Mouse (Mus musculus) neural tube, embryonic 13.5 days (tissue): ENCODE measurements at regions not wholly inside any gene's neighbourhood (a gene's known extent, or its start where the extent isn't known, plus 50 kb on each side); places are given as distances from the start of the nearest gene placed in this dataset.

ENCODE experiments used
- ATAC-seq: fragments of 200-750 bp; cut with Nextera tagmentation; 2 replicates; pipeline ENCODE4 v1.8.0; 2017; ENCODE audit warnings: low read depth, mild to moderate bottlenecking, moderate TSS enrichment, moderate library complexity
- H3K27ac ChIP-seq: fragments of 300-500 bp; sonication (generic); replicated peaks from 2 replicates; pipeline ENCODE4 v1.5.1; 2015; ENCODE audit warnings: moderate library complexity, mild to moderate bottlenecking, inconsistent platforms
- H3K27me3 ChIP-seq: fragments of 300-500 bp; sonication (generic); 2 replicates; pipeline ENCODE4 v1.6.1; 2015; ENCODE audit warnings: mild to moderate bottlenecking, inconsistent platforms
- H3K36me3 ChIP-seq: fragments of 300-500 bp; sonication (generic); 2 replicates; pipeline ENCODE4 v1.6.1; 2015; ENCODE audit warnings: mild to moderate bottlenecking, inconsistent platforms
- H3K4me1 ChIP-seq: fragments of 300-500 bp; sonication (generic); replicated peaks from 2 replicates; pipeline ENCODE4 v1.6.1; 2015; ENCODE audit warnings: inconsistent platforms
- H3K4me2 ChIP-seq: fragments of 300-500 bp; sonication (generic); 2 replicates; pipeline ENCODE4 v1.6.1; 2015; ENCODE audit warnings: inconsistent platforms, mild to moderate bottlenecking, moderate library complexity
- H3K4me3 ChIP-seq: fragments of 300-500 bp; sonication (generic); 2 replicates; pipeline ENCODE4 v1.5.1; 2015; ENCODE audit warnings: mild to moderate bottlenecking, inconsistent platforms
- H3K9ac ChIP-seq: fragments of 300-500 bp; sonication (generic); 2 replicates; pipeline ENCODE4 v1.6.1; 2015; ENCODE audit warnings: moderate library complexity, mild to moderate bottlenecking, inconsistent platforms
- H3K9me3 ChIP-seq: fragments of 300-500 bp; sonication (generic); 2 replicates; pipeline ENCODE4 v1.6.1; 2016; ENCODE audit warnings: inconsistent platforms
- WGBS: fragments of 180-500 bp; shearing (Covaris S2); methylation state at CpG from one replicate; pipeline ENCODE4 v1.1.7; 2015; 5-methylcytosine and 5-hydroxymethylcytosine counted together

- H3K36me3 ChIP-seq: no peaks in the 10 kb centered on the region
- no peak overlapping the region for H3K4me2 ChIP-seq
- H3K9ac ChIP-seq: no peak overlapping the region
- ATAC-seq: no peak
- H3K27ac ChIP-seq: no peak overlapping the region
- no peaks in the 10 kb centered on the region for H3K4me1 ChIP-seq
- no peak overlapping the region for H3K4me3 ChIP-seq
- 56% methylated on average over 3 of the region's 3 CpGs for WGBS
- H3K9me3 ChIP-seq: no peaks in the 10 kb centered on the region
- no peaks in the 10 kb centered on the region for H3K27me3 ChIP-seq
Measured at GRCm38 (mm10) chr12:56046050-56046449, 209.9 kb downstream of the Brms1l start.

- H3K4me1 ChIP-seq: peaks cover 11% of the 10 kb centered on the region
- 20% methylated on average over 7 of the region's 7 CpGs for WGBS
- H3K9me3 ChIP-seq: no peaks in the 10 kb centered on the region
- peak; percentile 47; the same call in 1 of the 2 replicates for ATAC-seq
- H3K27me3 ChIP-seq: no peaks in the 10 kb centered on the region
- no peaks in the 10 kb centered on the region for H3K36me3 ChIP-seq
- no peak overlapping the region for H3K4me3 ChIP-seq
- no peak overlapping the region for H3K4me2 ChIP-seq
- 0 out of 2 replicates have a peak overlapping the region, but pooled peaks have one; percentile 23 for H3K27ac ChIP-seq
- no peak overlapping the region for H3K9ac ChIP-seq
Measured at GRCm38 (mm10) chr12:56020954-56021514, 184.9 kb downstream of the Brms1l start.

GRCm38 (mm10) chr12:56020547-56020946 is 184.4 kb downstream of the Brms1l start:
- ATAC-seq: no peak
- Histone ChIP-seq H3K27me3 (no peaks in the 10 kb centered on the region), H3K9ac (no peak overlapping the region), H3K9me3 (no peaks in the 10 kb centered on the region), H3K4me1 (peaks cover 11% of the 10 kb centered on the region), H3K27ac (no peak overlapping the region), H3K4me2 (no peak overlapping the region), H3K4me3 (no peak overlapping the region), H3K36me3 (no peaks in the 10 kb centered on the region)
- WGBS: 31% methylated on average over 1 of the region's 1 CpGs

GRCm38 (mm10) chr12:56009976-56010375 is 173.9 kb downstream of the Brms1l start:
- WGBS: 82% methylated on average over 4 of the region's 4 CpGs
- peaks cover 12% of the 10 kb centered on the region for H3K4me1 ChIP-seq
- H3K9me3 ChIP-seq: no peaks in the 10 kb centered on the region
- H3K27me3 ChIP-seq: peaks cover 3% of the 10 kb centered on the region; the same call in 1 of the 2 replicates
- H3K9ac ChIP-seq: no peak overlapping the region
- H3K4me2 ChIP-seq: no peak overlapping the region
- no peak overlapping the region for H3K27ac ChIP-seq
- no peak for ATAC-seq
- H3K36me3 ChIP-seq: no peaks in the 10 kb centered on the region
- no peak overlapping the region for H3K4me3 ChIP-seq

- H3K4me1 ChIP-seq: peaks cover 20% of the 10 kb centered on the region
- H3K27me3 ChIP-seq: no peaks in the 10 kb centered on the region
- 64% methylated on average over 4 of the region's 4 CpGs for WGBS
- ATAC-seq: no peak
- no peak overlapping the region for H3K9ac ChIP-seq
- no peak overlapping the region for H3K4me3 ChIP-seq
- H3K36me3 ChIP-seq: no peaks in the 10 kb centered on the region
- no peak overlapping the region for H3K27ac ChIP-seq
- H3K4me2 ChIP-seq: no peak overlapping the region
- no peaks in the 10 kb centered on the region for H3K9me3 ChIP-seq
Measured at GRCm38 (mm10) chr12:56005846-56006245, 169.7 kb downstream of the Brms1l start.

GRCm38 (mm10) chr12:56005321-56005720 is 169.2 kb downstream of the Brms1l start:
- Histone ChIP-seq H3K9me3 (no peaks in the 10 kb centered on the region), H3K27me3 (no peaks in the 10 kb centered on the region), H3K4me3 (no peak overlapping the region), H3K9ac (no peak overlapping the region), H3K27ac (no peak overlapping the region), H3K36me3 (no peaks in the 10 kb centered on the region), H3K4me1 (peaks cover 20% of the 10 kb centered on the region), H3K4me2 (no peak overlapping the region)
- ATAC-seq: peak; percentile 59; the same call in 1 of the 2 replicates
- 18% methylated on average over 6 of the region's 6 CpGs for WGBS

- 0 out of 2 replicates have a peak overlapping the region, but pooled peaks have one; percentile 25 for H3K27ac ChIP-seq
- H3K4me1 ChIP-seq: peaks cover 20% of the 10 kb centered on the region
- no peak overlapping the region for H3K4me2 ChIP-seq
- ATAC-seq: no peak
- no peak overlapping the region for H3K9ac ChIP-seq
- H3K36me3 ChIP-seq: no peaks in the 10 kb centered on the region
- WGBS: 11% methylated on average over 4 of the region's 4 CpGs
- H3K4me3 ChIP-seq: no peak overlapping the region
- no peaks in the 10 kb centered on the region for H3K9me3 ChIP-seq
- H3K27me3 ChIP-seq: no peaks in the 10 kb centered on the region
Measured at GRCm38 (mm10) chr12:56004479-56004878, 168.4 kb downstream of the Brms1l start.

- Histone ChIP-seq H3K4me2 (no peak overlapping the region), H3K27ac (no peak overlapping the region), H3K4me1 (peaks cover 20% of the 10 kb centered on the region), H3K27me3 (no peaks in the 10 kb centered on the region), H3K9ac (no peak overlapping the region), H3K36me3 (no peaks in the 10 kb centered on the region), H3K9me3 (no peaks in the 10 kb centered on the region), H3K4me3 (no peak overlapping the region)
- WGBS: 57% methylated on average over 8 of the region's 8 CpGs
- ATAC-seq: no peak; the same call in 1 of the 2 replicates
Measured at GRCm38 (mm10) chr12:56003561-56003960, 167.4 kb downstream of the Brms1l start.

GRCm38 (mm10) chr12:55996585-55997377 is 160.7 kb downstream of the Brms1l start:
- Histone ChIP-seq H3K9me3 (no peaks in the 10 kb centered on the region), H3K4me2 (no peak overlapping the region), H3K36me3 (no peaks in the 10 kb centered on the region), H3K27ac (no peak overlapping the region), H3K4me3 (no peak overlapping the region), H3K9ac (no peak overlapping the region), H3K27me3 (no peaks in the 10 kb centered on the region), H3K4me1 (peaks cover 4% of the 10 kb centered on the region; the same call in 1 of the 2 replicates)
- 51% methylated on average over 3 of the region's 3 CpGs for WGBS
- ATAC-seq: no peak

GRCm38 (mm10) chr12:55983565-55984351 is 147.6 kb downstream of the Brms1l start:
- H3K4me2 ChIP-seq: peak overlapping the region; percentile 40
- H3K27ac ChIP-seq: peak overlapping the region; percentile 65
- H3K4me1 ChIP-seq: peaks cover 14% of the 10 kb centered on the region
- H3K9ac ChIP-seq: peak overlapping the region; percentile 13; the same call in 1 of the 2 replicates
- WGBS: 31% methylated on average over 11 of the region's 11 CpGs
- no peaks in the 10 kb centered on the region for H3K36me3 ChIP-seq
- H3K9me3 ChIP-seq: no peaks in the 10 kb centered on the region
- no peak overlapping the region for H3K4me3 ChIP-seq
- peak; percentile 81 for ATAC-seq
- H3K27me3 ChIP-seq: no peaks in the 10 kb centered on the region

- H3K27me3 ChIP-seq: no peaks in the 10 kb centered on the region
- H3K4me1 ChIP-seq: peaks cover 14% of the 10 kb centered on the region
- peak overlapping the region; percentile 40 for H3K4me2 ChIP-seq
- no peak overlapping the region for H3K4me3 ChIP-seq
- peak overlapping the region; percentile 13; the same call in 1 of the 2 replicates for H3K9ac ChIP-seq
- no peaks in the 10 kb centered on the region for H3K9me3 ChIP-seq
- no peaks in the 10 kb centered on the region for H3K36me3 ChIP-seq
- WGBS: 28% methylated on average over 3 of the region's 3 CpGs
- ATAC-seq: peak; percentile 52; the same call in 1 of the 2 replicates
- H3K27ac ChIP-seq: peak overlapping the region; percentile 65
Measured at GRCm38 (mm10) chr12:55983128-55983527, 147.0 kb downstream of the Brms1l start.

- no peaks in the 10 kb centered on the region for H3K36me3 ChIP-seq
- H3K27ac ChIP-seq: no peak overlapping the region
- H3K9ac ChIP-seq: no peak overlapping the region
- no peak overlapping the region for H3K4me3 ChIP-seq
- no peaks in the 10 kb centered on the region for H3K4me1 ChIP-seq
- no peak overlapping the region for H3K4me2 ChIP-seq
- H3K9me3 ChIP-seq: no peaks in the 10 kb centered on the region
- ATAC-seq: no peak
- no peaks in the 10 kb centered on the region for H3K27me3 ChIP-seq
- 86% methylated on average over 3 of the region's 3 CpGs for WGBS
Measured at GRCm38 (mm10) chr12:55974262-55974661, 138.1 kb downstream of the Brms1l start.
